Mouse (Mus musculus): Measurements from ENCODE around the gene 4921524J17Rik. TPM values are rescaled to one million over a fixed set of nuclear protein-coding genes. Genes with fewer than 3 reads are reported as not detected.
A peak's percentile ranks its signal among the peaks of the same experiment; 100 is the strongest.

The 4921524J17Rik gene
- total RNA-seq, 2 experiments from 2014 or later: 9.0 to 13.2 TPM

DNA sequence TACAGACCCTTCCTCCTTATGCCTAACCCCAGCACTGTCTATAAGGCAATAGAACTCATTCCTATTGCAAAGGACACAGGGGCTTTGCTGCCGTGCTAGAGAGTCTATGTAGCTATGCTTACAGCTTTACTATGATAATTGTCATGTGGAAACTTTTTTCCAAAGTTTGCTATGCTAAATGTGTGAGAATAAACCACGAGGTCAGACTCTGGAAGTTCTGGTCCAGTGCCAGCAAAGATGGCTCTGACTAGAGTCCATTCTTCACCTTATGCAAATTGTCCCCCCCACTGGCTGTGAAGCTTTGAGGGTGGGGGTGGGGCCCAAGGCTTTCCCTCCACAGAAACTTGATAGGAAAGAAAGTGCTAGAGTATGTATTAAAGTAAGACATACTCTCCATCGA is 56.1 kb downstream of the 4921524J17Rik start:
- intact Hi-C loops (cut with DNase I): no loop called here
- TF ChIP-seq CTCF (IDR thresholded peaks at IDR 0.05): no peak
- no peak overlapping the region for H3K27ac ChIP-seq
- H3K4me3 ChIP-seq: no peak overlapping the region
- DNase-seq (ENCODE audit: extremely low spot score in 1 of 2, low spot score in 2 of 2): no peak

- intact Hi-C loops (cut with DNase I): no loop called here
- Histone ChIP-seq H3K4me3 (no peak overlapping the region), H3K27ac (no peak overlapping the region)
- no peak for TF ChIP-seq CTCF (IDR thresholded peaks at IDR 0.05)
- DNase-seq (ENCODE audit: extremely low spot score in 1 of 2, low spot score in 2 of 2): no peak
Measured at GRCm38 (mm10) chr8:85374286-85374685, 58.3 kb downstream of the 4921524J17Rik start.

GRCm38 (mm10) chr8:85373435-85374039 is 59.1 kb downstream of the 4921524J17Rik start:
- intact Hi-C loops (cut with DNase I): no loop called here
- Histone ChIP-seq H3K27ac (no peak overlapping the region), H3K4me3 (no peak overlapping the region)
- no peak for TF ChIP-seq CTCF (IDR thresholded peaks at IDR 0.05)
- no peak for DNase-seq (ENCODE audit: extremely low spot score in 1 of 2, low spot score in 2 of 2)

DNA sequence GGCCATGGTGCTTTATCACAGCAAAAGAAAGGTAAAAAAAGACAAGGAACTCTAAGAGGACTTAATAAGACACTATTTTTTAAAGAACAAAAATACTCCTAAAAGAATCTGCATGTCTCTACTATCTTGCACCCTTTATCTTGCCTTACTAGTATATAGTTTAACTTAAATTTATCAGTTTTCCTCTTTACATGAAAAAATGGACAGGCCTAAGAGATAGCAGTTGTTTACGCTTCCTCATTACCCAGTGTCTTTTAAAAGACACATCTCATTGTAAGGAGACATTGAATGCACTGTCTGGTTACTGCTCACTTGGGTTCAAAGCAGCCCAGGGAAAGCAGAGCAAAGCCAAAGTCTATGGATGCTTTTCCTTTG is 60.2 kb downstream of the 4921524J17Rik start:
- no peak for TF ChIP-seq CTCF (IDR thresholded peaks at IDR 0.05)

GRCm38 (mm10) chr8:85371736-85372464 is 60.7 kb downstream of the 4921524J17Rik start:
- Histone ChIP-seq H3K27ac (peak overlapping the region; percentile 24; the same call in 1 of the 2 replicates), H3K4me3 (no peak overlapping the region)
- intact Hi-C loops (cut with DNase I): no loop called here
- DNase-seq (ENCODE audit: extremely low spot score in 1 of 2, low spot score in 2 of 2): peak in 1 of 2 experiments; percentile 28
- no peak for TF ChIP-seq CTCF (IDR thresholded peaks at IDR 0.05)

More for the DNA sequence above, 60.2 kb downstream of the 4921524J17Rik start:
- H3K27ac ChIP-seq: peak overlapping the region; percentile 24; the same call in 1 of the 2 replicates
- no peak overlapping the region for H3K4me3 ChIP-seq
- DNase-seq (ENCODE audit: extremely low spot score in 1 of 2, low spot score in 2 of 2): no peak
- intact Hi-C loops (cut with DNase I): no loop called here

- intact Hi-C loops (cut with DNase I): no loop called here
- no peak for DNase-seq (ENCODE audit: extremely low spot score in 1 of 2, low spot score in 2 of 2)
- H3K4me3 ChIP-seq: no peak overlapping the region
- H3K27ac ChIP-seq: no peak overlapping the region
- TF ChIP-seq CTCF (IDR thresholded peaks at IDR 0.05): no peak
Measured at GRCm38 (mm10) chr8:85365176-85365575, 67.5 kb downstream of the 4921524J17Rik start.

DNA sequence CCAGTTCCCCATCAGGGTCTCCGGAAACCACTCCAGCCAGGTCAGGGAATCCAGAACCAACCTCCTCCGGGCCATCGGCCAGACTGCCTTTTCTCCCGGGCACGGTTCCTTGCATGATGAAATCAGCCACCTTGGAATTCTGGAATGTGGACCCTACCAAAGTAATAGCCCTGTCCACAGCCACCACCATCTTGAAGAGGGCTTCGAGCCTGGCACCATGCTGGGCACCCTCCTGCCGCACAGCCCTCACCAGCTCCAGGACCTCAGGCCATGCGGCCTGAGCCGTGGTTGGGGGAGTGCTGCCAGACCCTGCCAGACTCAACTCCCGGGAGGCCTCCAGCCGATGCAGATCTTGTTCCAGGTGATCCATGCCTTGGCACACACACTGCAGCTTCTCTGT is 68.0 kb downstream of the 4921524J17Rik start:
- no peak for DNase-seq (ENCODE audit: extremely low spot score in 1 of 2, low spot score in 2 of 2)
- no peak overlapping the region for H3K27ac ChIP-seq
- intact Hi-C loops (cut with DNase I): no loop called here
- no peak overlapping the region for H3K4me3 ChIP-seq
- no peak for TF ChIP-seq CTCF (IDR thresholded peaks at IDR 0.05)

DNA sequence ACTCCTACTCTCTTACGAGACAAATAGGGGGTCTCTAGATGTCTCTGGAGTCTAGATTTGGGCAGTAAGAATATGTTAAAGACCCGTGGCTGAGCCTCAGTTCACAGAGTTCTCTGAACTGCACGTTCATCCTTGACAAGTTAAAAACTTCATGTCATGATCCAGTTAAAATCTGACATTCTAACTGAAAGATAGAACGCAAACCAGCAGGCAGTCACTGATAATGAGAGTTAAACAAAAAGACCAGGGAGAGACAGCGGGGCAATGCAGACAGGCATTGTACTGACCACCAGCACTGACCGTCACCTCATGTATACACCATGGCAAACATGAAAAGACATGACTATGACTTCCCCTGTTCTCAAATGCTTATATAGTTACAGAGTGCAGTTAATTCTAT is 69.2 kb downstream of the 4921524J17Rik start:
- no peak for DNase-seq (ENCODE audit: extremely low spot score in 1 of 2, low spot score in 2 of 2)
- intact Hi-C loops (cut with DNase I): no loop called here
- H3K27ac ChIP-seq: no peak overlapping the region
- no peak for TF ChIP-seq CTCF (IDR thresholded peaks at IDR 0.05)
- H3K4me3 ChIP-seq: no peak overlapping the region

DNA sequence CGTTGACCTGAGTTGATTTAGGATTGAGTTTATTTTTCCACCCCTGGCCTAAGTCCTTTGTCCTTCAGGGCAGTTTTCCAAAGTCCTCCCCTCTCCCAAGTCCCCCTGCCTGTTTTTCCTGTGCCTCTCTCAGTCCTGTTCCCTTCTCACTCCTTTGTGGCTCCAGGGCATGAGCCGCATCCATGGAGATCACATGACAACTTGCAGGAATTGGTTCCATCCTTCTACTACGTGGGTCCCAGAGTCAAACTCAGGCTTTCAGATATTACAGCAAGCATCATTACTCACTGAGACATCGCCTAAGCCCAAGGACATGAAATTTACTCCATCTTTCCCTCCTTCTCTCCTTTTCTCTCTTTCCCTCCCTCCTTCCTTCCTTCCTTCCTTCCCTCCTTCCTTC is 70.4 kb downstream of the 4921524J17Rik start:
- H3K4me3 ChIP-seq: no peak overlapping the region
- intact Hi-C loops (cut with DNase I): no loop called here
- TF ChIP-seq CTCF (IDR thresholded peaks at IDR 0.05): no peak
- no peak overlapping the region for H3K27ac ChIP-seq
- no peak for DNase-seq (ENCODE audit: extremely low spot score in 1 of 2, low spot score in 2 of 2)

Other genes with a start within 250 kb of the 4921524J17Rik start
- gene Olfr371, start 206.8 kb downstream of the 4921524J17Rik start, total RNA-seq (2021): not detected
- gene Orc6, start 133.2 kb downstream of the 4921524J17Rik start, total RNA-seq (2021): 10 to 100 TPM; 26.8 to 30.0 TPM
- gene Vps35, start 133.0 kb downstream of the 4921524J17Rik start, total RNA-seq (2021): 100 to 1,000 TPM; 116 to 130 TPM
- gene Mylk3, start 46.5 kb downstream of the 4921524J17Rik start, total RNA-seq (2021): 1 to 10 TPM; 3.6 to 5.2 TPM
- 10 to 100 TPM; 62.7 to 70.0 TPM for gene Gpt2, start 59.7 kb upstream of the 4921524J17Rik start, total RNA-seq (2021)
- gene Dnaja2, start 122.5 kb upstream of the 4921524J17Rik start, total RNA-seq (2021): 100 to 1,000 TPM; 175 to 199 TPM

Data from left cerebral cortex, adult 2 months (tissue).